Mouse (Mus musculus) MEL (cell line): ENCODE data around the gene Itln1. TPM values are rescaled to one million over a fixed set of nuclear protein-coding genes. Genes with fewer than 3 reads are reported as not detected.
A peak's percentile ranks its signal among the peaks of the same experiment; 100 is the strongest.

Experiments
- DNase-seq: peaks from one replicate; pipeline ENCODE4 v3.0.0; 2011; ENCODE audit warnings: low read depth, low spot score
- H3K27ac ChIP-seq: 2 replicates; pipeline ENCODE4 v1.5.1; 2012; ENCODE audit warnings: low read depth, mild to moderate bottlenecking, control low read depth, low read length, moderate library complexity; ENCODE audit not compliant: control insufficient read depth
- H3K27me3 ChIP-seq, 2 experiments: fragments of 150-350 bp in 1 of 2; sonication (generic) in 1 of 2; 2 replicates each; pipeline ENCODE4 v1.6.1; 2012; ENCODE audit warnings: low read length in 2 of 2, mild to moderate bottlenecking in 2 of 2, improper control_type of control experiment in 1 of 2, moderate library complexity in 1 of 2; ENCODE audit not compliant: insufficient read depth in 2 of 2, control insufficient read depth in 1 of 2
- H3K36me3 ChIP-seq, 2 experiments: 2 replicates each; pipeline ENCODE4 v1.6.1; 2012 to 2014; ENCODE audit warnings: low read length in 2 of 2, improper control_type of control experiment in 1 of 2, inconsistent platforms in 1 of 2, mild to moderate bottlenecking in 1 of 2; ENCODE audit not compliant: insufficient read depth in 2 of 2, control insufficient read depth in 1 of 2
- H3K4me1 ChIP-seq, 2 experiments: fragments of 150-350 bp in 1 of 2; sonication (generic) in 1 of 2; 2 replicates each; pipeline ENCODE4 v1.6.1; 2012; ENCODE audit warnings: low read length in 2 of 2, improper control_type of control experiment in 1 of 2, mild to moderate bottlenecking in 1 of 2; ENCODE audit not compliant: insufficient read depth in 2 of 2, control insufficient read depth in 1 of 2
- H3K4me3 ChIP-seq, 2 experiments: fragments of 150-350 bp in 1 of 2; sonication (generic) in 1 of 2; 2 replicates each; pipeline ENCODE4 v1.5.1; 2012; ENCODE audit warnings: low read depth in 2 of 2, low read length in 2 of 2, mild to moderate bottlenecking in 2 of 2, moderate library complexity in 2 of 2, control low read depth in 1 of 2, improper control_type of control experiment in 1 of 2; ENCODE audit not compliant: control insufficient read depth in 1 of 2, insufficient read depth in 1 of 2
- H3K79me2 ChIP-seq: 2 replicates; pipeline ENCODE4 v1.6.1; 2012; ENCODE audit warnings: mild to moderate bottlenecking, low read length, moderate library complexity; ENCODE audit not compliant: control insufficient read depth, poor library complexity, insufficient read depth
- H3K9ac ChIP-seq: 2 replicates; pipeline ENCODE4 v1.6.1; 2012; ENCODE audit warnings: low read depth, mild to moderate bottlenecking, control low read depth, low read length, moderate library complexity; ENCODE audit not compliant: control insufficient read depth, poor library complexity, severe bottlenecking
- H3K9me3 ChIP-seq: fragments of 150-350 bp; sonication (generic); replicated peaks from 2 replicates; pipeline ENCODE4 v1.6.1; 2012; ENCODE audit warnings: mild to moderate bottlenecking, low read length, improper control_type of control experiment, moderate library complexity; ENCODE audit not compliant: insufficient read depth
- CHD1 ChIP-seq: IDR thresholded peaks from 2 replicates; pipeline ENCODE4 v1.6.1; 2012; ENCODE audit warnings: low read depth, mild to moderate bottlenecking, inconsistent platforms, low read length, improper control_type of control experiment
- CHD2 ChIP-seq: IDR thresholded peaks from 2 replicates; pipeline ENCODE4 v1.6.1; 2011; ENCODE audit warnings: low read length, improper control_type of control experiment
- CTCF ChIP-seq, 3 experiments: IDR thresholded peaks in 2 of 3; conservative IDR thresholded peaks in 1 of 3; 2 replicates each; pipeline ENCODE4 v1.5.1; 2011 to 2012; ENCODE audit warnings: low read length in 3 of 3, low read depth in 2 of 3, mild to moderate bottlenecking in 2 of 3, improper control_type of control experiment in 1 of 3, inconsistent platforms in 1 of 3, mixed read lengths in 1 of 3, moderate library complexity in 1 of 3; ENCODE audit not compliant: control insufficient read depth in 1 of 3, insufficient read depth in 1 of 3, poor library complexity in 1 of 3, severe bottlenecking in 1 of 3
- E2F4 ChIP-seq: IDR thresholded peaks from 2 replicates; pipeline ENCODE4 v1.6.1; 2011; ENCODE audit warnings: low read depth, low read length, improper control_type of control experiment, borderline replicate concordance
- ELF1 ChIP-seq: IDR thresholded peaks from 2 replicates; pipeline ENCODE4 v1.6.1; 2014; ENCODE audit warnings: low read depth, mild to moderate bottlenecking, inconsistent platforms, low read length, improper control_type of control experiment, moderate library complexity
- GATA1 ChIP-seq: IDR thresholded peaks from 2 replicates; pipeline ENCODE4 v1.6.1; 2011; ENCODE audit warnings: low read depth, low read length, improper control_type of control experiment
- HCFC1 ChIP-seq: IDR thresholded peaks from 2 replicates; pipeline ENCODE4 v1.6.1; 2012; ENCODE audit warnings: low read depth, mild to moderate bottlenecking, inconsistent platforms, low read length, improper control_type of control experiment, moderate library complexity
- JUND ChIP-seq: IDR thresholded peaks from 2 replicates; pipeline ENCODE4 v1.6.1; 2011; ENCODE audit warnings: low read depth, mild to moderate bottlenecking, improper control_type of control experiment, low read length
- KAT2A ChIP-seq: conservative IDR thresholded peaks from 2 replicates; pipeline ENCODE4 v1.6.1; 2012; ENCODE audit warnings: low read depth, low read length, improper control_type of control experiment, inconsistent platforms
- MAFK ChIP-seq: IDR thresholded peaks from 2 replicates; pipeline ENCODE4 v1.6.1; 2011; ENCODE audit warnings: low read depth, mild to moderate bottlenecking, low read length, improper control_type of control experiment, borderline replicate concordance
- MAX ChIP-seq: IDR thresholded peaks from 2 replicates; pipeline ENCODE4 v1.6.1; 2011; ENCODE audit warnings: low read length, improper control_type of control experiment
- MEF2A ChIP-seq: IDR thresholded peaks from 2 replicates; pipeline ENCODE4 v1.6.1; 2014; ENCODE audit warnings: low read depth, mild to moderate bottlenecking, inconsistent platforms, low read length, improper control_type of control experiment; ENCODE audit not compliant: poor library complexity, insufficient replicate concordance, severe bottlenecking; ENCODE audit errors: extremely low read depth
- MXI1 ChIP-seq: IDR thresholded peaks from 2 replicates; pipeline ENCODE4 v1.6.1; 2011; ENCODE audit warnings: mild to moderate bottlenecking, low read depth, low read length, improper control_type of control experiment
- NRF1 ChIP-seq: IDR thresholded peaks from 2 replicates; pipeline ENCODE4 v1.6.1; 2014; ENCODE audit warnings: low read depth, mild to moderate bottlenecking, inconsistent platforms, low read length, improper control_type of control experiment, moderate library complexity; ENCODE audit not compliant: poor library complexity, insufficient read depth, severe bottlenecking
- POLR2AphosphoS2 ChIP-seq: IDR thresholded peaks from 2 replicates; pipeline ENCODE4 v1.6.1; 2011; ENCODE audit warnings: low read length, improper control_type of control experiment
- RAD21 ChIP-seq: IDR thresholded peaks from 2 replicates; pipeline ENCODE4 v1.6.1; 2011; ENCODE audit warnings: mild to moderate bottlenecking, low read depth, low read length, improper control_type of control experiment
- SMC3 ChIP-seq: IDR thresholded peaks from 2 replicates; pipeline ENCODE4 v1.6.1; 2011; ENCODE audit warnings: low read depth, low read length, improper control_type of control experiment
- TAL1 ChIP-seq: IDR thresholded peaks from 2 replicates; pipeline ENCODE4 v1.6.1; 2012; ENCODE audit warnings: mild to moderate bottlenecking, inconsistent platforms, low read length, moderate library complexity, mixed read lengths
- UBTF ChIP-seq: IDR thresholded peaks from 2 replicates; pipeline ENCODE4 v1.6.1; 2012; ENCODE audit warnings: low read depth, mild to moderate bottlenecking, inconsistent platforms, low read length, improper control_type of control experiment, moderate library complexity, borderline replicate concordance; ENCODE audit not compliant: insufficient read depth
- USF2 ChIP-seq, 2 experiments: IDR thresholded peaks; 2 replicates each; pipeline ENCODE4 v1.6.1; 2011 to 2012; ENCODE audit warnings: improper control_type of control experiment in 2 of 2, low read length in 2 of 2, borderline replicate concordance in 1 of 2, inconsistent platforms in 1 of 2, low read depth in 1 of 2, mild to moderate bottlenecking in 1 of 2; ENCODE audit not compliant: insufficient read depth in 1 of 2
- ZC3H11A ChIP-seq: IDR thresholded peaks from 2 replicates; pipeline ENCODE4 v1.6.1; 2012; ENCODE audit warnings: low read depth, mild to moderate bottlenecking, inconsistent platforms, low read length, improper control_type of control experiment
- ZMIZ1 ChIP-seq: IDR thresholded peaks from 2 replicates; pipeline ENCODE4 v1.6.1; 2012; ENCODE audit warnings: low read depth, mild to moderate bottlenecking, inconsistent platforms, low read length, improper control_type of control experiment, moderate library complexity
- ZNF384 ChIP-seq: IDR thresholded peaks from 2 replicates; pipeline ENCODE4 v1.6.1; 2012; ENCODE audit warnings: low read depth, mild to moderate bottlenecking, inconsistent platforms, low read length, improper control_type of control experiment
- polyA plus RNA-seq, 2 experiments: library from polyadenylated mRNA; stranded (reverse) in 1 of 2; unstranded in 1 of 2; fragments of >175 nt in 1 of 2; fragments of >200 nt in 1 of 2; gene quantifications; 2 replicates each; pipeline versions ENCODE4 v1.2.1 to v1.2.4; 2012; ENCODE audit warnings: low replicate concordance in 2 of 2, low read depth in 1 of 2; ENCODE audit not compliant: insufficient read length in 2 of 2, insufficient read depth in 1 of 2, missing spikeins in 1 of 2
- total RNA-seq: library from RNA; depleted of rRNA; stranded (reverse); fragments of 300-350 nt; gene quantifications from 2 replicates; pipeline ENCODE4 v1.2.3, GENCODE M21; 2012

Itln1 gene
- total and polyA plus RNA-seq, 3 experiments = not detected

- Histone ChIP-seq H3K4me3 (no peak overlapping the region), H3K36me3 (no peaks in the 10 kb centered on the region; a peak in 1 of 4 replicates), H3K9ac (no peak overlapping the region), H3K27me3 (no peaks in the 10 kb centered on the region), H3K79me2 (peaks cover 5% of the 10 kb centered on the region; the same call in 1 of the 2 replicates), H3K4me1 (0 out of 4 replicates have a peak, but pooled peaks cover 0 to 5% of the 10 kb centered on the region in 2 experiments), H3K27ac (no peak overlapping the region), H3K9me3 (no peaks in the 10 kb centered on the region)
- TF ChIP-seq KAT2A = no peak
- no peak for TF ChIP-seq E2F4
- TF ChIP-seq MEF2A = no peak
- no peak for TF ChIP-seq ELF1
- TF ChIP-seq MAX = no peak
- no peak for TF ChIP-seq GATA1
- TF ChIP-seq JUND = no peak
- TF ChIP-seq ZNF384 = no peak
- TF ChIP-seq SMC3 = no peak
- no peak for TF ChIP-seq RAD21
- TF ChIP-seq POLR2AphosphoS2 = no peak
- no peak for TF ChIP-seq NRF1
- no peak for TF ChIP-seq ZMIZ1
- TF ChIP-seq UBTF = no peak
- no peak for TF ChIP-seq CHD1
- no peak for TF ChIP-seq HCFC1
- TF ChIP-seq USF2 (IDR thresholded peaks at IDR 0.05; ENCODE audit: borderline replicate concordance in 1 of 2, insufficient read depth in 1 of 2, low read depth in 1 of 2, low read length in 2 of 2) = no peak
- TF ChIP-seq TAL1 = no peak
- DNase-seq = no peak
These were observed 34.0 kb downstream of the Itln1 start for GRCm38 (mm10) chr1:171501016-171501610.

- no peaks in the 10 kb centered on the region for H3K4me1 ChIP-seq
- peaks cover 5% of the 10 kb centered on the region; the same call in 1 of the 2 replicates for H3K79me2 ChIP-seq
- no peak overlapping the region for H3K27ac ChIP-seq
- TF ChIP-seq MAX (no peak), CTCF (IDR thresholded peaks at IDR 0.05 in 2 of 3, conservative IDR thresholded peaks at IDR 0.05 in 1 of 3; ENCODE audit: control insufficient read depth in 1 of 3, insufficient read depth in 1 of 3, low read depth in 2 of 3, low read length in 3 of 3, poor library complexity in 1 of 3, severe bottlenecking in 1 of 3) (no peak), CHD2 (no peak), MXI1 (no peak), ZNF384 (no peak), CHD1 (no peak), MAFK (no peak), SMC3 (no peak), MEF2A (no peak), HCFC1 (no peak), ZC3H11A (no peak)
- peak; percentile 1 for DNase-seq
- no peaks in the 10 kb centered on the region for H3K9me3 ChIP-seq
- H3K9ac ChIP-seq = no peak overlapping the region
- H3K4me3 ChIP-seq = no peak overlapping the region
- no peaks in the 10 kb centered on the region for H3K27me3 ChIP-seq
- no peaks in the 10 kb centered on the region; a peak in 1 of 4 replicates for H3K36me3 ChIP-seq
These were observed 35.2 kb downstream of the Itln1 start for GRCm38 (mm10) chr1:171499856-171500255.
